Mouse (Mus musculus) MEL-GATA-1-ER (cell line): ENCODE results near the gene Dgka.
A peak's percentile ranks its signal among the peaks of the same experiment; 100 is the strongest.
"Not testable (repeated sequence)": the region's sequence is repeated elsewhere in the genome, so short reads cannot be mapped to it uniquely, and the experiment has no call there.

Experiments used
- DNase-seq: peaks from one replicate; pipeline ENCODE4 v3.0.0-alpha.2; 2012; ENCODE audit warnings: low read depth; ENCODE audit errors: extremely low read depth

The Dgka gene

GRCm38 (mm10) chr10:128731992-128732391 lies 12.7 kb downstream of the Dgka start:
- DNase-seq: no peak

- DNase-seq: no peak
These were observed 13.6 kb downstream of the Dgka start for GRCm38 (mm10) chr10:128731002-128731433.

GRCm38 (mm10) chr10:128728059-128728458 lies 16.6 kb downstream of the Dgka start:
- DNase-seq: no peak

GRCm38 (mm10) chr10:128725466-128725865 lies 19.2 kb downstream of the Dgka start:
- not testable (repeated sequence) for DNase-seq

GRCm38 (mm10) chr10:128715559-128716537 lies 28.8 kb downstream of the Dgka start:
- DNase-seq: peak; percentile 66

GRCm38 (mm10) chr10:128711318-128711717 lies 33.3 kb downstream of the Dgka start:
- not testable (repeated sequence) for DNase-seq

GRCm38 (mm10) chr10:128705317-128705693 lies 39.4 kb downstream of the Dgka start:
- no peak for DNase-seq

- peak; percentile 61 for DNase-seq
These were observed 40.0 kb downstream of the Dgka start, which contains the start of gene Cdk2 for GRCm38 (mm10) chr10:128704491-128705316. Cdk2 (minus strand) TSS chr10:128705031.

GRCm38 (mm10) chr10:128703895-128704294 lies 40.8 kb downstream of the Dgka start, which contains the start of gene Pmel:
Pmel (plus strand) TSS chr10:128704195.
- DNase-seq: no peak

- peak; percentile 51 for DNase-seq
These were observed 42.2 kb downstream of the Dgka start for GRCm38 (mm10) chr10:128702328-128703007.

GRCm38 (mm10) chr10:128700712-128701111 lies 43.9 kb downstream of the Dgka start:
- no peak for DNase-seq

GRCm38 (mm10) chr10:128699611-128700010 lies 45.0 kb downstream of the Dgka start:
- DNase-seq: no peak

- DNase-seq: no peak
These were observed 45.6 kb downstream of the Dgka start for GRCm38 (mm10) chr10:128699006-128699405.

GRCm38 (mm10) chr10:128697072-128697725 lies 47.5 kb downstream of the Dgka start:
- no peak for DNase-seq

GRCm38 (mm10) chr10:128695992-128696807 lies 48.5 kb downstream of the Dgka start, which contains the start of gene Rab5b:
Rab5b (minus strand) TSS chr10:128696264.
- DNase-seq: peak; percentile 99

- DNase-seq: peak; percentile 64
These were observed 49.2 kb downstream of the Dgka start for GRCm38 (mm10) chr10:128695411-128695991.

- peak; percentile 53 for DNase-seq
These were observed 70.1 kb downstream of the Dgka start for GRCm38 (mm10) chr10:128674469-128675008.

- DNase-seq: peak; percentile 54
These were observed 70.7 kb downstream of the Dgka start, which contains the start of gene Suox for GRCm38 (mm10) chr10:128673763-128674468. Suox (minus strand) TSS chr10:128674073.
